11 mouse cellular contexts compared by ENCODE assay signal in the genomic region with DNA sequence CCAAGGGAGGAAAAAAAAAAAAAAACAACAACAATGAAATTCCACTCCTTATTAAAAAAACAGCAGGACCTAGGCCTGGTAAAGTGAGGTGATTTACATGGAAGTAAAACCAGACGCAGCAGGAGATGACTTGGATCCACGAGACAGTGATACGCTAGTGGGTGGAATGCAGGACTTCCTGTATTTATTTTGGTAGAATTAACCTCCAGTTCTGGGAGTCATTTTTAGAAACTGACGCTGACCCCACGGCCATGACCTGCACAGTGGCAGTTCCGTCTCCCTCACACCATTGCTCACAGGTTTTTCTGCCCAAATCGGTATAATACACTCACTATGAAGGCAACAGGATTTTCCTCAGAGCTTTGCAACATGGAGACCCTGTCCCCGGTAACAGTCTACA. TPM values are rescaled to one million over a fixed set of nuclear protein-coding genes. Genes with fewer than 3 reads are reported as not detected.
DNase-seq lines count a peak whose midpoint lies in the region; ATAC-seq and TF ChIP-seq lines count a peak whose summit lies in the region.
"Had no signal": no experiment of that assay in that cellular context is flagged by ENCODE, and none has a peak within 500 bp of the region (broad histone marks: within the 10 kb centered on the region; RNA-seq: fewer than 3 reads in every experiment).

No protein-coding gene starts in this region.

- H3K4me2 ChIP-seq in liver, postnatal 0 days (ENCODE audit: low read depth, low read length): no peak overlapping the region
- H3K4me2 ChIP-seq in embryonic facial prominence, embryonic 14.5 days (ENCODE audit: low read depth, low read length): peak overlapping the region; percentile 27
- H3K4me2 ChIP-seq: midbrain, embryonic 13.5 days had no signal

- no peaks in the 10 kb centered on the region for H3K27me3 ChIP-seq in liver, adult 2 months (ENCODE audit: control insufficient read depth, insufficient read depth, low read length)
- no peaks in the 10 kb centered on the region for H3K27me3 ChIP-seq in liver, postnatal 0 days (ENCODE audit: insufficient read depth, low read length)
- no peaks in the 10 kb centered on the region for H3K27me3 ChIP-seq in embryonic facial prominence, embryonic 14.5 days (replicated peaks; ENCODE audit: control insufficient read depth, insufficient read depth, low read length)
- H3K27me3 ChIP-seq: midbrain, embryonic 13.5 days had no signal

- no peak for ATAC-seq in liver, postnatal 0 days
- no peak for ATAC-seq in embryonic facial prominence, embryonic 14.5 days (ENCODE audit: low read depth)
- ATAC-seq: forebrain, embryonic 16.5 days had no signal

- H3K36me3 ChIP-seq in liver, adult 2 months (ENCODE audit: control insufficient read depth, insufficient read depth, low read length): no peaks in the 10 kb centered on the region
- no peaks in the 10 kb centered on the region for H3K36me3 ChIP-seq in liver, postnatal 0 days (replicated peaks; ENCODE audit: insufficient read depth, low read length)
- no peaks in the 10 kb centered on the region for H3K36me3 ChIP-seq in embryonic facial prominence, embryonic 14.5 days (ENCODE audit: control insufficient read depth, insufficient read depth, low read length)
- H3K36me3 ChIP-seq: midbrain, embryonic 13.5 days had no signal

- no peak for TF ChIP-seq CTCF in liver, adult 2 months (IDR thresholded peaks at IDR 0.05; ENCODE audit: low read depth, low read length)
- no peak for TF ChIP-seq CTCF in liver, postnatal 0 days (IDR thresholded peaks at IDR 0.05; ENCODE audit: low read depth)

- H3K79me2 ChIP-seq in liver, adult 2 months (ENCODE audit: control insufficient read depth, insufficient read depth, low read length): peaks cover 27% of the 10 kb centered on the region; the same call in 1 of the 2 replicates

- H3K9ac ChIP-seq in liver, adult 2 months (ENCODE audit: low read depth, low read length): no peak overlapping the region
- no peak overlapping the region for H3K9ac ChIP-seq in liver, postnatal 0 days (replicated peaks)
- H3K9ac ChIP-seq in embryonic facial prominence, embryonic 14.5 days (ENCODE audit: low read depth, low read length): no peak overlapping the region
- H3K9ac ChIP-seq: midbrain, embryonic 13.5 days had no signal

- WGBS in liver, adult 2 months: 27% methylated on average over 8 of the region's 8 CpGs
- 22% methylated on average over 8 of the region's 8 CpGs for WGBS in liver, postnatal 0 days (ENCODE audit: insufficient replicate concordance)
- 26% methylated on average over 8 of the region's 8 CpGs for WGBS in embryonic facial prominence, embryonic 14.5 days

- intact Hi-C loops in left cerebral cortex, postnatal 14 days (cut with DNase I): no loop called here

- H3K27ac ChIP-seq in liver, adult 2 months (replicated peaks; ENCODE audit: insufficient read depth, low read depth, low read length): peak overlapping the region; percentile 53
- no peak overlapping the region for H3K27ac ChIP-seq in liver, postnatal 0 days (ENCODE audit: low read depth)
- H3K27ac ChIP-seq in embryonic facial prominence, embryonic 14.5 days (replicated peaks; ENCODE audit: low read depth, low read length): peak overlapping the region; percentile 57; the same call in 1 of the 2 replicates
- H3K27ac ChIP-seq: midbrain, embryonic 13.5 days had no signal

- no peak overlapping the region for H3K4me3 ChIP-seq in liver, adult 2 months (ENCODE audit: insufficient read depth, low read depth, low read length)
- no peak overlapping the region for H3K4me3 ChIP-seq in liver, postnatal 0 days (ENCODE audit: low read depth, low read length)
- no peak overlapping the region for H3K4me3 ChIP-seq in embryonic facial prominence, embryonic 14.5 days (ENCODE audit: low read depth, low read length)
- H3K4me3 ChIP-seq: midbrain, embryonic 13.5 days had no signal

- peak; percentile 51 for DNase-seq in liver, adult 2 months (ENCODE audit: extremely low read depth, low read depth, low spot score)
- no peak for DNase-seq in liver, postnatal 0 days
- DNase-seq in embryonic facial prominence, embryonic 14.5 days (ENCODE audit: low spot score): peak; percentile 61
- peak; percentile 57 for DNase-seq in kidney, adult 11 months
- DNase-seq in lung, postnatal 36 days: peak; percentile 71
- DNase-seq in left cerebral cortex, postnatal 14 days (ENCODE audit: low spot score in 2 of 2): no peak
- DNase-seq in right cerebral cortex, postnatal 14 days: no peak
- DNase-seq: layer of hippocampus, postnatal 36 days; retina, postnatal 1 day had no signal

- no peaks in the 10 kb centered on the region for H3K9me3 ChIP-seq in liver, postnatal 0 days (ENCODE audit: low read length)
- H3K9me3 ChIP-seq in embryonic facial prominence, embryonic 14.5 days (ENCODE audit: control insufficient read depth, low read length): peaks cover 6% of the 10 kb centered on the region; the same call in 1 of the 2 replicates
- H3K9me3 ChIP-seq: midbrain, embryonic 13.5 days had no signal

- TF ChIP-seq POLR2A in liver, adult 2 months (IDR thresholded peaks at IDR 0.05; ENCODE audit: extremely low read depth, insufficient read depth, low read length): no peak

- peaks cover 7% of the 10 kb centered on the region; the same call in 1 of the 2 replicates for H3K4me1 ChIP-seq in liver, adult 2 months (ENCODE audit: control insufficient read depth, insufficient read depth, low read length)
- peaks cover 3% of the 10 kb centered on the region; the same call in 1 of the 2 replicates for H3K4me1 ChIP-seq in liver, postnatal 0 days (ENCODE audit: insufficient read depth)
- H3K4me1 ChIP-seq in embryonic facial prominence, embryonic 14.5 days (ENCODE audit: control insufficient read depth, insufficient read depth, low read length): peaks cover 41% of the 10 kb centered on the region

- no peak for TF ChIP-seq EP300 in liver, postnatal 0 days (IDR thresholded peaks at IDR 0.05; ENCODE audit: low read depth)

RNA-seq across cellular contexts. Expression of a gene that starts 14.8 kb away (rescaled TPM):
- total RNA-seq in liver, adult 2 months (2014; rRNA removed): 5.3 and 7.0 TPM in 2 replicates
- 1.4 and 3.2 TPM in 2 replicates for polyA plus RNA-seq in liver, adult 2 months (2012; rRNA removed)
- 5.3 and 5.6 TPM in 2 replicates for polyA plus RNA-seq in liver, postnatal 0 days (2015; fragmentation: Nextera tagmentation; extraction: Ambion mirVana)
- polyA plus RNA-seq in embryonic facial prominence, embryonic 14.5 days (2014; fragmentation: Nextera tagmentation; extraction: Ambion mirVana): 39.8 and 47.9 TPM in 2 replicates
- total RNA-seq in left cerebral cortex, postnatal 14 days (2021): 10 to 100 TPM; 63.5 to 70.7 TPM

Comparison
In these comparisons a context has a peak if more than half of its experiments do, and no peak if none do; other contexts are left out.
1. DNase-seq: peak in liver, adult 2 months (single experiment), embryonic facial prominence, embryonic 14.5 days (single experiment), kidney, adult 11 months (single experiment) and lung, postnatal 36 days (single experiment); none in liver, postnatal 0 days (single experiment), left cerebral cortex, postnatal 14 days (0 of 2) and right cerebral cortex, postnatal 14 days (single experiment).